Mouse (Mus musculus): ENCODE data around the gene Hoxc10.

- TF ChIP-seq CTCF (IDR thresholded peaks at IDR 0.05; ENCODE audit: low read depth) (no peak), EP300 (IDR thresholded peaks at IDR 0.05; ENCODE audit: low read depth) (no peak)
These were observed 9.7 kb upstream of the Hoxc10 start for GRCm38 (mm10) chr15:102956906-102957305.

Measured in liver, postnatal 0 days (tissue).